Mouse (Mus musculus): ENCODE measurements around the gene Bpifb6. TPM values are rescaled to one million over a fixed set of nuclear protein-coding genes. Genes with fewer than 3 reads are reported as not detected.
A peak's percentile ranks its signal among the peaks of the same experiment; 100 is the strongest.

The Bpifb6 gene
- polyA plus RNA-seq, 1 experiment from 2014 or later: not detected

- Histone ChIP-seq H3K36me3 (replicated peaks) (no peaks in the 10 kb centered on the region), H3K9me3 (no peaks in the 10 kb centered on the region), H3K27ac (replicated peaks) (no peak within 1 kb of the TSS), H3K4me3 (no peak within 1 kb of the TSS), H3K27me3 (replicated peaks; ENCODE audit: low read depth, poor library complexity, severe bottlenecking) (no peaks in the 10 kb centered on the region), H3K4me1 (peaks cover 5% of the 10 kb centered on the region)
- WGBS: 55% methylated on average over 8 of the region's 8 CpGs
- no peak for DNase-seq (ENCODE audit: low spot score)
These were observed 17.7 kb downstream of the Bpifb6 start, which contains the start of gene Bpifb3 for GRCm38 (mm10) chr2:153917930-153918329. Gene Bpifb3, plus strand, starts transcription at chr2:153918230.

- Histone ChIP-seq H3K4me1 (peaks cover 5% of the 10 kb centered on the region), H3K27ac (replicated peaks) (no peak overlapping the region), H3K9me3 (no peaks in the 10 kb centered on the region), H3K27me3 (replicated peaks; ENCODE audit: low read depth, poor library complexity, severe bottlenecking) (no peaks in the 10 kb centered on the region), H3K4me3 (no peak overlapping the region), H3K36me3 (replicated peaks) (no peaks in the 10 kb centered on the region)
- WGBS: 91% methylated on average over 6 of the region's 6 CpGs
- no peak for DNase-seq (ENCODE audit: low spot score)
These were observed 21.1 kb downstream of the Bpifb6 start for GRCm38 (mm10) chr2:153921246-153921645.

DNA sequence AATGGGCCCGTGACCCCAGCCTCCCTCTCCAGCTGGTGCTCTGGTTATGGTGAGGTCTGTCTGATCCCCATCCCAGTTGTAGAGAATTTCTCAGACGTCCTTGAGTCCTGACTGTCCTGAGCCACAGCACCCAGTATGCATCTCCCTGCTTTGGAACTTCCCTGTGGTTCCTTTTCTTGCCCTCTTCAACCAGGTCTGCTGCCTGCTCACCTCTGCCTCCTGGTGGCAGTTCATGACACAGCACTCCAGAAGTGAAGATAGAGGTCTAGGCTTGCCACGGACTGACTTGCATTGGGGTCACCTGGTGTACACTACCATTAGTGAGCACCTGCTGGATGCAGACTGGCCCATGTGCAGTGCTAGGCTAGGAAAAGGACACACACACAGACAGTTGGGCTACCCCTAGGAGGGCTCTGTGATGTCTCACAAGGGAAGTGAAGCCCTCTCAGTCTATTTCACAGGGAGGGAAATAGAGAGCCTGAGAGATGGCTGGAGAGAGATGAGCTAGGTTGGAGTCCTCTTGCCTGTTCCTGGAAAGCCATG, 29.8 kb downstream of the Bpifb6 start:
- no peak overlapping the region for H3K27ac ChIP-seq (replicated peaks)
- WGBS: 39% methylated on average over 3 of the region's 3 CpGs
- H3K36me3 ChIP-seq (replicated peaks): no peaks in the 10 kb centered on the region

DNA sequence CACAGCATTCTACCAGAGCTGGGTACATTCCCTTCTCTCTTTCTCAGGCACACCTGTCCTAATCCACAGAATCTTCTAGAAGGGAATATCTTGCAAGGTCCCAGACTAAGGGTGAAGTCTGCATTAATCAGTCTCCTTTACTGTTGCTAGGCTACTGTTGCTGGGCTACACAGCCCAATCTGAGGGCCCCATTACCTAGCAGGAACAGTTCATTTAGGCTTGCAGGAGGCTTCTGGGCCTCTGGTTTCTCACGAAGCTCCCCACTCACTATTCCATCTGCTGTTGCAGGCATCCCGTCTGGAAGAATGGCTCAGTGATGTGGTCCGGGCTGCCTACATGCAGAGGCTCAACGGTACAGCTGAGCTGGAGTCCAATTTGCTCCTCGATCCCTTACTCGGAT, 30.9 kb downstream of the Bpifb6 start:
- Histone ChIP-seq H3K27me3 (replicated peaks; ENCODE audit: low read depth, poor library complexity, severe bottlenecking) (no peaks in the 10 kb centered on the region), H3K4me1 (0 out of 2 replicates have a peak, but pooled peaks cover 5% of the 10 kb centered on the region), H3K4me3 (no peak overlapping the region), H3K27ac (replicated peaks) (no peak overlapping the region), H3K9me3 (no peaks in the 10 kb centered on the region), H3K36me3 (replicated peaks) (no peaks in the 10 kb centered on the region)
- 84% methylated on average over 6 of the region's 6 CpGs for WGBS
- DNase-seq (ENCODE audit: low spot score): no peak

More for the DNA sequence above, 29.8 kb downstream of the Bpifb6 start:
- H3K4me3 ChIP-seq: no peak overlapping the region
- peak; percentile 67 for DNase-seq (ENCODE audit: low spot score)
- H3K4me1 ChIP-seq: 0 out of 2 replicates have a peak, but pooled peaks cover 5% of the 10 kb centered on the region
- H3K9me3 ChIP-seq: no peaks in the 10 kb centered on the region
- H3K27me3 ChIP-seq (replicated peaks; ENCODE audit: low read depth, poor library complexity, severe bottlenecking): no peaks in the 10 kb centered on the region

GRCm38 (mm10) chr2:153933311-153933710, 33.1 kb downstream of the Bpifb6 start:
- 76% methylated on average over 6 of the region's 6 CpGs for WGBS
- Histone ChIP-seq H3K4me1 (0 out of 2 replicates have a peak, but pooled peaks cover 5% of the 10 kb centered on the region), H3K27ac (replicated peaks) (no peak overlapping the region), H3K4me3 (no peak overlapping the region), H3K27me3 (replicated peaks; ENCODE audit: low read depth, poor library complexity, severe bottlenecking) (no peaks in the 10 kb centered on the region), H3K36me3 (replicated peaks) (no peaks in the 10 kb centered on the region), H3K9me3 (no peaks in the 10 kb centered on the region)
- no peak for DNase-seq (ENCODE audit: low spot score)

- WGBS: 89% methylated on average over 6 of the region's 6 CpGs
- Histone ChIP-seq H3K4me3 (no peak overlapping the region), H3K9me3 (no peaks in the 10 kb centered on the region), H3K36me3 (replicated peaks) (no peaks in the 10 kb centered on the region), H3K27ac (replicated peaks) (no peak overlapping the region), H3K4me1 (0 out of 2 replicates have a peak, but pooled peaks cover 5% of the 10 kb centered on the region), H3K27me3 (replicated peaks; ENCODE audit: low read depth, poor library complexity, severe bottlenecking) (no peaks in the 10 kb centered on the region)
- no peak for DNase-seq (ENCODE audit: low spot score)
These were observed 35.2 kb downstream of the Bpifb6 start for GRCm38 (mm10) chr2:153935348-153935747.

- WGBS: 84% methylated on average over 5 of the region's 5 CpGs
- Histone ChIP-seq H3K4me3 (no peak within 1 kb of the TSS), H3K36me3 (replicated peaks) (no peaks in the 10 kb centered on the region), H3K27me3 (replicated peaks; ENCODE audit: low read depth, poor library complexity, severe bottlenecking) (no peaks in the 10 kb centered on the region), H3K9me3 (no peaks in the 10 kb centered on the region), H3K4me1 (no peaks in the 10 kb centered on the region), H3K27ac (replicated peaks) (no peak within 1 kb of the TSS)
- no peak for DNase-seq (ENCODE audit: low spot score)
These were observed 37.7 kb downstream of the Bpifb6 start, which contains the start of gene Bpifb4 for GRCm38 (mm10) chr2:153937843-153938242. Gene Bpifb4, plus strand, starts transcription at chr2:153938212.

GRCm38 (mm10) chr2:153943537-153943936, 43.3 kb downstream of the Bpifb6 start:
- peak; percentile 67 for DNase-seq (ENCODE audit: low spot score)
- Histone ChIP-seq H3K36me3 (replicated peaks) (no peaks in the 10 kb centered on the region), H3K4me1 (no peaks in the 10 kb centered on the region), H3K9me3 (no peaks in the 10 kb centered on the region), H3K27me3 (replicated peaks; ENCODE audit: low read depth, poor library complexity, severe bottlenecking) (no peaks in the 10 kb centered on the region), H3K27ac (replicated peaks) (no peak overlapping the region), H3K4me3 (no peak overlapping the region)
- WGBS: 37% methylated on average over 3 of the region's 3 CpGs

DNA sequence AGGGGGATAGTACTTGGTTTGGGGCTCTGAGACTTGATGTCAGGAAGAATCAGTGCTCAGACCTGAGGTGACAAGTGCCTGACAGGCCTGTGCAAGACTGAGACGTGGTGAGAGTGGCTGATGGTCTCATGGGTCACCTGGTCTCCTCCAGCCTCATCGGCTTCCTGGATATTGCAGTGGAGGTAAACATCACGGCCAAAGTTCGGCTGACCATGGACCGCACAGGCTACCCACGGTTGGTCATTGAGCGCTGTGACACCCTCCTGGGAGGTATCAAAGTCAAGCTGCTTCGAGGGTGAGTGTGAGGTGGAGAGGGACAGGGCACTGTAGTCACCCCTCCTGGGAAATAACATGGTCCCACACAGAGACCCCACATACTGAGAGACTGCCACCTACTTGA, 44.4 kb downstream of the Bpifb6 start:
- no peaks in the 10 kb centered on the region for H3K4me1 ChIP-seq
- WGBS: 87% methylated on average over 8 of the region's 8 CpGs
- no peak for DNase-seq (ENCODE audit: low spot score)

DNA sequence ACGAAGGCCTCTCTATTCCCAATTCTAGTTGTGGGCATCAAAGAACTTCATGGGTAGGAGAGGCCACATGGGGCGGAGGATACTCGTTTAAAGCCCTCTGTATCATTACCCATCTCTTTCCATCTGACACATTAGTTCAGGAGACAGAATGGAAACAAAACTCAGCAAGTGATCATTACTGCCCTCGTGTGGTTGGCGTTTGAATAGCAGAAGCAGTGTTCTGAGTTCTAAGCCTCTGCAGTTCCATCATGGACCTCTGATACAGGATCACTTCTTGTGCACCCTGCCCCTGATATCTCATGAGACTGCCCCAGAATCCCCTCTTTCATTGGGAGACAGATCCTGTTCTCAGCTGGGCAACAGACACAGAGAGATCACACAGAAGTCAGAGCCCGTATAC, 52.7 kb downstream of the Bpifb6 start:
- H3K4me3 ChIP-seq: no peak overlapping the region
- DNase-seq (ENCODE audit: low spot score): peak; percentile 68
- H3K27ac ChIP-seq (replicated peaks): no peak overlapping the region
- no peaks in the 10 kb centered on the region for H3K36me3 ChIP-seq (replicated peaks)
- 31% methylated on average over 6 of the region's 6 CpGs for WGBS
- H3K27me3 ChIP-seq (replicated peaks; ENCODE audit: low read depth, poor library complexity, severe bottlenecking): no peaks in the 10 kb centered on the region
- no peaks in the 10 kb centered on the region for H3K9me3 ChIP-seq
- H3K4me1 ChIP-seq: peaks cover 5% of the 10 kb centered on the region

More for the DNA sequence above, 44.4 kb downstream of the Bpifb6 start:
- Histone ChIP-seq H3K27me3 (replicated peaks; ENCODE audit: low read depth, poor library complexity, severe bottlenecking) (no peaks in the 10 kb centered on the region), H3K4me3 (no peak overlapping the region), H3K36me3 (replicated peaks) (no peaks in the 10 kb centered on the region), H3K9me3 (no peaks in the 10 kb centered on the region), H3K27ac (replicated peaks) (no peak overlapping the region)

DNA sequence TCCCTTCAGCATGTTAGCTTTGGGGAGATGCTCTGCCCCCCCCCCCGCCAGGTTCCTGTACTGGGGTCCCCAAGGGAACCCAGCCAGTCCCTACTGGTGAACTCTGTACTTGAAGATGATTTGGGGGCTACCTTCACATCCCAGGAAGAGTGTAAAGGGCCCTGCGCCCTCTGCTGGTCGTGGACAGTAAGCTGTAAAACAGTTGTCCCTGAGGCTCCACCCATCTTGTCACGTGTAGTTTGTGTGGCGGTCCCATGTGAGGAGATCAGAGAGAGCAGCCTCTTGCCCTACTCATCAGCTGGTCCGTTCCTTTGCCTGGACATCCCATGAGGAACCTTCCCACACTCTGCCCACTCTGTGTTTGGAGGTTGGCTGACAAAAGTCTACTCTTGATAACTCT, 53.6 kb downstream of the Bpifb6 start:
- H3K36me3 ChIP-seq (replicated peaks): no peaks in the 10 kb centered on the region
- H3K27me3 ChIP-seq (replicated peaks; ENCODE audit: low read depth, poor library complexity, severe bottlenecking): no peaks in the 10 kb centered on the region
- peaks cover 5% of the 10 kb centered on the region for H3K4me1 ChIP-seq
- H3K4me3 ChIP-seq: peak overlapping the region; percentile 29
- H3K27ac ChIP-seq (replicated peaks): no peak overlapping the region
- no peaks in the 10 kb centered on the region for H3K9me3 ChIP-seq
- 6% methylated on average over 6 of the region's 6 CpGs for WGBS
- peak; percentile 77 for DNase-seq (ENCODE audit: low spot score)
